Comparison of ENCODE assay signal across 12 mouse cellular contexts in genomic region chr12:116641339-116642190, GRCm38 (mm10).
A peak's percentile ranks its signal among the peaks of the same experiment; 100 is the strongest.
DNase-seq lines count a peak whose midpoint lies in the region; ATAC-seq and TF ChIP-seq lines count a peak whose summit lies in the region.
"Had no signal": no experiment of that assay in that cellular context is flagged by ENCODE, and none has a peak within 500 bp of the region (broad histone marks: within the 10 kb centered on the region; RNA-seq: fewer than 3 reads in every experiment).

No protein-coding gene starts in this region.

- H3K9ac ChIP-seq in hindbrain, embryonic 11.5 days (ENCODE audit: low read depth, low read length): no peak overlapping the region
- H3K9ac ChIP-seq in forebrain, embryonic 15.5 days (replicated peaks): no peak overlapping the region
- no peak overlapping the region for H3K9ac ChIP-seq in limb, embryonic 14.5 days (ENCODE audit: low read depth, low read length, severe bottlenecking)
- H3K9ac ChIP-seq in neural tube, embryonic 15.5 days (replicated peaks): no peak overlapping the region
- H3K9ac ChIP-seq: liver, embryonic 15.5 days had no signal

- H3K9me3 ChIP-seq in hindbrain, embryonic 11.5 days (ENCODE audit: control insufficient read depth, low read length): no peaks in the 10 kb centered on the region
- H3K9me3 ChIP-seq in hindbrain, embryonic 10.5 days: no peaks in the 10 kb centered on the region
- no peaks in the 10 kb centered on the region for H3K9me3 ChIP-seq in forebrain, embryonic 15.5 days
- no peaks in the 10 kb centered on the region for H3K9me3 ChIP-seq in limb, embryonic 14.5 days (ENCODE audit: control insufficient read depth, low read length)
- no peaks in the 10 kb centered on the region for H3K9me3 ChIP-seq in neural tube, embryonic 15.5 days (replicated peaks)
- H3K9me3 ChIP-seq: liver, embryonic 15.5 days had no signal

- no peak for DNase-seq in hindbrain, embryonic 11.5 days (ENCODE audit: low spot score)
- DNase-seq in hindbrain, embryonic 10.5 days (ENCODE audit: low spot score): no peak
- peak; percentile 29 for DNase-seq in limb, embryonic 14.5 days (ENCODE audit: low spot score)
- DNase-seq in cerebellum, adult 11 months: no peak
- DNase-seq in layer of hippocampus, adult 18-20 months (ENCODE audit: low spot score in 2 of 2): no peak
- no peak for DNase-seq in kidney, postnatal 10 days
- DNase-seq: adrenal gland, postnatal 25 days; cerebellum, adult 9-11 months; heart, adult 2 months had no signal

- H3K27ac ChIP-seq in hindbrain, embryonic 11.5 days (ENCODE audit: low read depth, low read length): 0 out of 2 replicates have a peak overlapping the region, but pooled peaks have one; percentile 14
- no peak overlapping the region for H3K27ac ChIP-seq in hindbrain, embryonic 10.5 days
- H3K27ac ChIP-seq in forebrain, embryonic 15.5 days (replicated peaks): peak overlapping the region; percentile 14; the same call in 1 of the 2 replicates
- no peak overlapping the region for H3K27ac ChIP-seq in limb, embryonic 14.5 days (replicated peaks; ENCODE audit: low read depth, low read length)
- H3K27ac ChIP-seq in neural tube, embryonic 15.5 days (replicated peaks): peak overlapping the region; percentile 78
- H3K27ac ChIP-seq: heart, adult 2 months; liver, embryonic 15.5 days had no signal

- 38% methylated on average over 14 of the region's 14 CpGs for WGBS in hindbrain, embryonic 11.5 days
- WGBS in hindbrain, embryonic 10.5 days: 40% methylated on average over 14 of the region's 14 CpGs
- 33% methylated on average over 14 of the region's 14 CpGs for WGBS in forebrain, embryonic 15.5 days
- whole genome bisulfite sequencing in limb, embryonic 14.5 days: 14% methylated on average over 14 of the region's 14 CpGs
- 20% methylated on average over 14 of the region's 14 CpGs for WGBS in neural tube, embryonic 15.5 days

- H3K27me3 ChIP-seq in hindbrain, embryonic 11.5 days (ENCODE audit: control insufficient read depth, insufficient read depth, low read length): no peaks in the 10 kb centered on the region
- 0 out of 2 replicates have a peak, but pooled peaks cover 6% of the 10 kb centered on the region for H3K27me3 ChIP-seq in hindbrain, embryonic 10.5 days (ENCODE audit: insufficient read depth, poor library complexity, severe bottlenecking)
- no peaks in the 10 kb centered on the region for H3K27me3 ChIP-seq in forebrain, embryonic 15.5 days
- H3K27me3 ChIP-seq in limb, embryonic 14.5 days (ENCODE audit: control insufficient read depth, insufficient read depth, low read length): no peaks in the 10 kb centered on the region
- H3K27me3 ChIP-seq in neural tube, embryonic 15.5 days (replicated peaks): no peaks in the 10 kb centered on the region
- H3K27me3 ChIP-seq: liver, embryonic 15.5 days had no signal

- TF ChIP-seq POLR2A in limb, embryonic 14.5 days (IDR thresholded peaks at IDR 0.05; ENCODE audit: borderline replicate concordance, extremely low read depth, insufficient read depth, insufficient read length): no peak

- H3K4me1 ChIP-seq in hindbrain, embryonic 11.5 days (replicated peaks; ENCODE audit: control insufficient read depth, insufficient read depth, low read length): no peaks in the 10 kb centered on the region
- H3K4me1 ChIP-seq in hindbrain, embryonic 10.5 days (replicated peaks): 0 out of 2 replicates have a peak, but pooled peaks cover 12% of the 10 kb centered on the region
- peaks cover 16% of the 10 kb centered on the region for H3K4me1 ChIP-seq in forebrain, embryonic 15.5 days
- peaks cover 16% of the 10 kb centered on the region for H3K4me1 ChIP-seq in limb, embryonic 14.5 days (ENCODE audit: control insufficient read depth, insufficient read depth, low read length)
- peaks cover 27% of the 10 kb centered on the region for H3K4me1 ChIP-seq in neural tube, embryonic 15.5 days
- H3K4me1 ChIP-seq: liver, embryonic 15.5 days had no signal

- no peaks in the 10 kb centered on the region for H3K36me3 ChIP-seq in hindbrain, embryonic 11.5 days (ENCODE audit: control insufficient read depth, insufficient read depth, low read length)
- H3K36me3 ChIP-seq in hindbrain, embryonic 10.5 days: no peaks in the 10 kb centered on the region
- H3K36me3 ChIP-seq in forebrain, embryonic 15.5 days: no peaks in the 10 kb centered on the region
- no peaks in the 10 kb centered on the region for H3K36me3 ChIP-seq in limb, embryonic 14.5 days (ENCODE audit: control insufficient read depth, insufficient read depth, low read length)
- H3K36me3 ChIP-seq in neural tube, embryonic 15.5 days: no peaks in the 10 kb centered on the region
- H3K36me3 ChIP-seq: liver, embryonic 15.5 days had no signal

- ATAC-seq in hindbrain, embryonic 11.5 days (ENCODE audit: low FRiP score): peak; percentile 83
- ATAC-seq in forebrain, embryonic 15.5 days (replicated peaks): peak; percentile 83
- ATAC-seq in limb, embryonic 14.5 days (ENCODE audit: low FRiP score, low read depth): no peak; the same call in 1 of the 2 replicates
- peak; percentile 90 for ATAC-seq in neural tube, embryonic 15.5 days (ENCODE audit: low FRiP score)

- no peak overlapping the region for H3K4me2 ChIP-seq in hindbrain, embryonic 11.5 days (replicated peaks; ENCODE audit: low read depth, low read length)
- H3K4me2 ChIP-seq in forebrain, embryonic 15.5 days (replicated peaks): no peak overlapping the region
- no peak overlapping the region for H3K4me2 ChIP-seq in limb, embryonic 14.5 days (replicated peaks; ENCODE audit: low read depth, low read length, severe bottlenecking)
- H3K4me2 ChIP-seq in neural tube, embryonic 15.5 days: peak overlapping the region; percentile 38
- H3K4me2 ChIP-seq: liver, embryonic 15.5 days had no signal

- no peak overlapping the region for H3K4me3 ChIP-seq in hindbrain, embryonic 11.5 days (ENCODE audit: low read depth, low read length)
- no peak overlapping the region for H3K4me3 ChIP-seq in hindbrain, embryonic 10.5 days
- no peak overlapping the region for H3K4me3 ChIP-seq in forebrain, embryonic 15.5 days
- no peak overlapping the region for H3K4me3 ChIP-seq in limb, embryonic 14.5 days (replicated peaks; ENCODE audit: low read length)
- no peak overlapping the region for H3K4me3 ChIP-seq in neural tube, embryonic 15.5 days (replicated peaks)
- H3K4me3 ChIP-seq: heart, adult 2 months; liver, embryonic 15.5 days had no signal

Comparison
In these comparisons a context has a peak if more than half of its experiments do, and no peak if none do; other contexts are left out.
1. H3K27ac ChIP-seq: peak in hindbrain, embryonic 11.5 days (single experiment), forebrain, embryonic 15.5 days (single experiment) and neural tube, embryonic 15.5 days (single experiment); none in hindbrain, embryonic 10.5 days (single experiment) and limb, embryonic 14.5 days (single experiment).